Mouse (Mus musculus) testis, adult 2 months (tissue): ENCODE results near the gene Tsnax.

Experiments
- CTCF ChIP-seq: fragments of 200-500 bp; IDR thresholded peaks from 2 replicates; pipeline ENCODE4 v1.5.1; 2012; ENCODE audit warnings: low read depth, mild to moderate bottlenecking, inconsistent platforms, low read length, moderate library complexity; ENCODE audit not compliant: control insufficient read depth, insufficient read depth, insufficient replicate concordance
- POLR2A ChIP-seq: fragments of 200-500 bp; IDR thresholded peaks from 2 replicates; pipeline ENCODE4 v1.6.1; 2012; ENCODE audit warnings: low read depth, mild to moderate bottlenecking, inconsistent platforms, low read length, moderate library complexity; ENCODE audit not compliant: control insufficient read depth

GRCm38 (mm10) chr8:125049826-125050225 lies 37.0 kb downstream of the Tsnax start:
- TF ChIP-seq CTCF (no peak), POLR2A (no peak)
